Mouse (Mus musculus) MEL (cell line): ENCODE results near the gene Frmd5. TPM values are rescaled to one million over a fixed set of nuclear protein-coding genes. Genes with fewer than 3 reads are reported as not detected.
A peak's percentile ranks its signal among the peaks of the same experiment; 100 is the strongest.

Experiments
- DNase-seq: peaks from one replicate; pipeline ENCODE4 v3.0.0; 2011; ENCODE audit warnings: low read depth, low spot score
- H3K27ac ChIP-seq: 2 replicates; pipeline ENCODE4 v1.5.1; 2012; ENCODE audit warnings: low read depth, mild to moderate bottlenecking, control low read depth, low read length, moderate library complexity; ENCODE audit not compliant: control insufficient read depth
- H3K27me3 ChIP-seq, 2 experiments: fragments of 150-350 bp in 1 of 2; sonication (generic) in 1 of 2; 2 replicates each; pipeline ENCODE4 v1.6.1; 2012; ENCODE audit warnings: low read length in 2 of 2, mild to moderate bottlenecking in 2 of 2, improper control_type of control experiment in 1 of 2, moderate library complexity in 1 of 2; ENCODE audit not compliant: insufficient read depth in 2 of 2, control insufficient read depth in 1 of 2
- H3K36me3 ChIP-seq, 2 experiments: 2 replicates each; pipeline ENCODE4 v1.6.1; 2012 to 2014; ENCODE audit warnings: low read length in 2 of 2, improper control_type of control experiment in 1 of 2, inconsistent platforms in 1 of 2, mild to moderate bottlenecking in 1 of 2; ENCODE audit not compliant: insufficient read depth in 2 of 2, control insufficient read depth in 1 of 2
- H3K4me1 ChIP-seq, 2 experiments: fragments of 150-350 bp in 1 of 2; sonication (generic) in 1 of 2; 2 replicates each; pipeline ENCODE4 v1.6.1; 2012; ENCODE audit warnings: low read length in 2 of 2, improper control_type of control experiment in 1 of 2, mild to moderate bottlenecking in 1 of 2; ENCODE audit not compliant: insufficient read depth in 2 of 2, control insufficient read depth in 1 of 2
- H3K4me3 ChIP-seq, 2 experiments: fragments of 150-350 bp in 1 of 2; sonication (generic) in 1 of 2; 2 replicates each; pipeline ENCODE4 v1.5.1; 2012; ENCODE audit warnings: low read depth in 2 of 2, low read length in 2 of 2, mild to moderate bottlenecking in 2 of 2, moderate library complexity in 2 of 2, control low read depth in 1 of 2, improper control_type of control experiment in 1 of 2; ENCODE audit not compliant: control insufficient read depth in 1 of 2, insufficient read depth in 1 of 2
- H3K79me2 ChIP-seq: 2 replicates; pipeline ENCODE4 v1.6.1; 2012; ENCODE audit warnings: mild to moderate bottlenecking, low read length, moderate library complexity; ENCODE audit not compliant: control insufficient read depth, poor library complexity, insufficient read depth
- H3K9ac ChIP-seq: 2 replicates; pipeline ENCODE4 v1.6.1; 2012; ENCODE audit warnings: low read depth, mild to moderate bottlenecking, control low read depth, low read length, moderate library complexity; ENCODE audit not compliant: control insufficient read depth, poor library complexity, severe bottlenecking
- H3K9me3 ChIP-seq: fragments of 150-350 bp; sonication (generic); replicated peaks from 2 replicates; pipeline ENCODE4 v1.6.1; 2012; ENCODE audit warnings: mild to moderate bottlenecking, low read length, improper control_type of control experiment, moderate library complexity; ENCODE audit not compliant: insufficient read depth
- CHD2 ChIP-seq: IDR thresholded peaks from 2 replicates; pipeline ENCODE4 v1.6.1; 2011; ENCODE audit warnings: low read length, improper control_type of control experiment
- E2F4 ChIP-seq: IDR thresholded peaks from 2 replicates; pipeline ENCODE4 v1.6.1; 2011; ENCODE audit warnings: low read depth, low read length, improper control_type of control experiment, borderline replicate concordance
- ELF1 ChIP-seq: IDR thresholded peaks from 2 replicates; pipeline ENCODE4 v1.6.1; 2014; ENCODE audit warnings: low read depth, mild to moderate bottlenecking, inconsistent platforms, low read length, improper control_type of control experiment, moderate library complexity
- HCFC1 ChIP-seq: IDR thresholded peaks from 2 replicates; pipeline ENCODE4 v1.6.1; 2012; ENCODE audit warnings: low read depth, mild to moderate bottlenecking, inconsistent platforms, low read length, improper control_type of control experiment, moderate library complexity
- KAT2A ChIP-seq: conservative IDR thresholded peaks from 2 replicates; pipeline ENCODE4 v1.6.1; 2012; ENCODE audit warnings: low read depth, low read length, improper control_type of control experiment, inconsistent platforms
- MAFK ChIP-seq: IDR thresholded peaks from 2 replicates; pipeline ENCODE4 v1.6.1; 2011; ENCODE audit warnings: low read depth, mild to moderate bottlenecking, low read length, improper control_type of control experiment, borderline replicate concordance
- MAX ChIP-seq: IDR thresholded peaks from 2 replicates; pipeline ENCODE4 v1.6.1; 2011; ENCODE audit warnings: low read length, improper control_type of control experiment
- MAZ ChIP-seq: IDR thresholded peaks from 2 replicates; pipeline ENCODE4 v1.6.1; 2012; ENCODE audit warnings: low read depth, mild to moderate bottlenecking, inconsistent platforms, low read length, improper control_type of control experiment
- MEF2A ChIP-seq: IDR thresholded peaks from 2 replicates; pipeline ENCODE4 v1.6.1; 2014; ENCODE audit warnings: low read depth, mild to moderate bottlenecking, inconsistent platforms, low read length, improper control_type of control experiment; ENCODE audit not compliant: poor library complexity, insufficient replicate concordance, severe bottlenecking; ENCODE audit errors: extremely low read depth
- MXI1 ChIP-seq: IDR thresholded peaks from 2 replicates; pipeline ENCODE4 v1.6.1; 2011; ENCODE audit warnings: mild to moderate bottlenecking, low read depth, low read length, improper control_type of control experiment
- MYC ChIP-seq: IDR thresholded peaks from 2 replicates; pipeline ENCODE4 v1.6.1; 2011; ENCODE audit warnings: low read depth, mild to moderate bottlenecking, low read length, improper control_type of control experiment, moderate library complexity
- NRF1 ChIP-seq: IDR thresholded peaks from 2 replicates; pipeline ENCODE4 v1.6.1; 2014; ENCODE audit warnings: low read depth, mild to moderate bottlenecking, inconsistent platforms, low read length, improper control_type of control experiment, moderate library complexity; ENCODE audit not compliant: poor library complexity, insufficient read depth, severe bottlenecking
- POLR2A ChIP-seq, 2 experiments: IDR thresholded peaks; 2 replicates each; pipeline ENCODE4 v1.6.1; 2011 to 2012; ENCODE audit warnings: low read length in 2 of 2, mild to moderate bottlenecking in 2 of 2, control low read depth in 1 of 2, improper control_type of control experiment in 1 of 2, low read depth in 1 of 2, moderate library complexity in 1 of 2; ENCODE audit not compliant: control insufficient read depth in 1 of 2, insufficient read depth in 1 of 2, poor library complexity in 1 of 2
- POLR2AphosphoS2 ChIP-seq: IDR thresholded peaks from 2 replicates; pipeline ENCODE4 v1.6.1; 2011; ENCODE audit warnings: low read length, improper control_type of control experiment
- POLR2AphosphoS5 ChIP-seq: IDR thresholded peaks from 2 replicates; pipeline ENCODE4 v1.6.1; 2012; ENCODE audit warnings: low read depth, borderline replicate concordance, mild to moderate bottlenecking, inconsistent platforms, low read length, moderate library complexity, mixed read lengths
- RAD21 ChIP-seq: IDR thresholded peaks from 2 replicates; pipeline ENCODE4 v1.6.1; 2011; ENCODE audit warnings: mild to moderate bottlenecking, low read depth, low read length, improper control_type of control experiment
- RCOR1 ChIP-seq: IDR thresholded peaks from 2 replicates; pipeline ENCODE4 v1.6.1; 2012; ENCODE audit warnings: low read depth, mild to moderate bottlenecking, inconsistent platforms, low read length, improper control_type of control experiment
- TAL1 ChIP-seq: IDR thresholded peaks from 2 replicates; pipeline ENCODE4 v1.6.1; 2012; ENCODE audit warnings: mild to moderate bottlenecking, inconsistent platforms, low read length, moderate library complexity, mixed read lengths
- TBP ChIP-seq: IDR thresholded peaks from 2 replicates; pipeline ENCODE4 v1.8.0; 2011; ENCODE audit warnings: low read depth, low read length, improper control_type of control experiment
- TCF12 ChIP-seq: IDR thresholded peaks from 2 replicates; pipeline ENCODE4 v1.6.1; 2014; ENCODE audit warnings: low read depth, mild to moderate bottlenecking, inconsistent platforms, low read length, improper control_type of control experiment, moderate library complexity
- UBTF ChIP-seq: IDR thresholded peaks from 2 replicates; pipeline ENCODE4 v1.6.1; 2012; ENCODE audit warnings: low read depth, mild to moderate bottlenecking, inconsistent platforms, low read length, improper control_type of control experiment, moderate library complexity, borderline replicate concordance; ENCODE audit not compliant: insufficient read depth
- USF2 ChIP-seq, 2 experiments: IDR thresholded peaks; 2 replicates each; pipeline ENCODE4 v1.6.1; 2011 to 2012; ENCODE audit warnings: improper control_type of control experiment in 2 of 2, low read length in 2 of 2, borderline replicate concordance in 1 of 2, inconsistent platforms in 1 of 2, low read depth in 1 of 2, mild to moderate bottlenecking in 1 of 2; ENCODE audit not compliant: insufficient read depth in 1 of 2
- ZKSCAN1 ChIP-seq: IDR thresholded peaks from 2 replicates; pipeline ENCODE4 v1.6.1; 2012; ENCODE audit warnings: low read depth, mild to moderate bottlenecking, inconsistent platforms, low read length, improper control_type of control experiment, moderate library complexity
- polyA plus RNA-seq, 2 experiments: library from polyadenylated mRNA; stranded (reverse) in 1 of 2; unstranded in 1 of 2; fragments of >175 nt in 1 of 2; fragments of >200 nt in 1 of 2; gene quantifications; 2 replicates each; pipeline versions ENCODE4 v1.2.1 to v1.2.4; 2012; ENCODE audit warnings: low replicate concordance in 2 of 2, low read depth in 1 of 2; ENCODE audit not compliant: insufficient read length in 2 of 2, insufficient read depth in 1 of 2, missing spikeins in 1 of 2
- total RNA-seq: library from RNA; depleted of rRNA; stranded (reverse); fragments of 300-350 nt; gene quantifications from 2 replicates; pipeline ENCODE4 v1.2.3, GENCODE M21; 2012

Gene Frmd5
- total and polyA plus RNA-seq, 3 experiments: 0.04 to 0.15 TPM; not detected in 1

- Histone ChIP-seq H3K4me3 (no peak overlapping the region), H3K9ac (no peak overlapping the region), H3K4me1 (0 out of 4 replicates have a peak, but pooled peaks cover 0 to 3% of the 10 kb centered on the region in 2 experiments), H3K79me2 (no peaks in the 10 kb centered on the region), H3K27ac (no peak overlapping the region), H3K9me3 (no peaks in the 10 kb centered on the region), H3K27me3 (peaks cover 13 to 16% of the 10 kb centered on the region in 2 experiments; a peak in 3 of 4 replicates), H3K36me3 (no peaks in the 10 kb centered on the region)
- no peak for TF ChIP-seq USF2 (IDR thresholded peaks at IDR 0.05; ENCODE audit: borderline replicate concordance in 1 of 2, insufficient read depth in 1 of 2, low read depth in 1 of 2, low read length in 2 of 2)
- no peak for TF ChIP-seq E2F4
- TF ChIP-seq CHD2: no peak
- no peak for TF ChIP-seq KAT2A
- TF ChIP-seq POLR2AphosphoS2: no peak
- no peak for TF ChIP-seq MXI1
- TF ChIP-seq MAX: no peak
- no peak for TF ChIP-seq ZKSCAN1
- TF ChIP-seq ELF1: no peak
- no peak for TF ChIP-seq MAFK
- no peak for TF ChIP-seq HCFC1
- no peak for TF ChIP-seq MEF2A
- no peak for TF ChIP-seq RCOR1
- TF ChIP-seq MYC: no peak
- no peak for TF ChIP-seq TCF12
- TF ChIP-seq NRF1: no peak
- DNase-seq: no peak
Observed at GRCm38 (mm10) chr2:121809126-121809525, 2.2 kb upstream of the Frmd5 start.

- Histone ChIP-seq H3K79me2 (no peaks in the 10 kb centered on the region), H3K36me3 (no peaks in the 10 kb centered on the region), H3K9me3 (no peaks in the 10 kb centered on the region), H3K4me1 (0 out of 4 replicates have a peak, but pooled peaks cover 0 to 3% of the 10 kb centered on the region in 2 experiments), H3K27ac (no peak overlapping the region), H3K27me3 (peaks cover 16 to 29% of the 10 kb centered on the region in 2 experiments)
- no peak for TF ChIP-seq MAZ
- no peak for TF ChIP-seq UBTF
- TF ChIP-seq POLR2A (IDR thresholded peaks at IDR 0.05; ENCODE audit: control insufficient read depth in 1 of 2, insufficient read depth in 1 of 2, low read depth in 1 of 2, low read length in 2 of 2, poor library complexity in 1 of 2): no peak
- TF ChIP-seq RCOR1: no peak
- TF ChIP-seq RAD21: no peak
- TF ChIP-seq TAL1: no peak
- TF ChIP-seq ELF1: no peak
- no peak for TF ChIP-seq CHD2
- no peak for TF ChIP-seq E2F4
- no peak for TF ChIP-seq TBP
- no peak for TF ChIP-seq POLR2AphosphoS5
- TF ChIP-seq, all 39 proteins: peak for 0
- no peak for DNase-seq
- Histone ChIP-seq H3K9ac (no peak overlapping the region), H3K4me3 (peak overlapping the region in 1 of 2 experiments; percentile 50; a peak in 2 of 4 replicates)
Observed at GRCm38 (mm10) chr2:121806171-121806943, 530 bp downstream of the Frmd5 start.
